Mouse (Mus musculus) midbrain, postnatal 0 days (tissue): Measurements from ENCODE around the gene Elp4. TPM values are rescaled to one million over a fixed set of nuclear protein-coding genes. Genes with fewer than 3 reads are reported as not detected.
A peak's percentile ranks its signal among the peaks of the same experiment; 100 is the strongest.

Experiments
- ATAC-seq: fragments of 200-750 bp; cut with Nextera tagmentation; 2 replicates; pipeline ENCODE4 v1.8.0; 2017; ENCODE audit warnings: moderate number of reproducible peaks, mild to moderate bottlenecking, moderate TSS enrichment, moderate library complexity; ENCODE audit not compliant: low FRiP score
- DNase-seq: peaks from one replicate; pipeline ENCODE4 v3.0.0-alpha.2; 2015; ENCODE audit warnings: low spot score
- H3K27ac ChIP-seq: fragments of 300-500 bp; sonication (generic); 2 replicates; pipeline ENCODE4 v1.5.1; 2014; ENCODE audit warnings: low read depth, mild to moderate bottlenecking, low read length, mixed read lengths
- H3K27me3 ChIP-seq: fragments of 300-500 bp; sonication (generic); 2 replicates; pipeline ENCODE4 v1.6.1; 2014; ENCODE audit warnings: low read length, control low read depth, mixed read lengths; ENCODE audit not compliant: insufficient read depth
- H3K36me3 ChIP-seq: fragments of 300-500 bp; sonication (generic); 2 replicates; pipeline ENCODE4 v1.6.1; 2014; ENCODE audit warnings: low read length, control low read depth, mixed read lengths; ENCODE audit not compliant: insufficient read depth
- H3K4me1 ChIP-seq: fragments of 300-500 bp; sonication (generic); 2 replicates; pipeline ENCODE4 v1.6.1; 2014; ENCODE audit warnings: mild to moderate bottlenecking, control low read depth, antibody characterized with exemption, low read length, mixed read lengths; ENCODE audit not compliant: insufficient read depth
- H3K4me2 ChIP-seq: fragments of 300-500 bp; sonication (generic); 2 replicates; pipeline ENCODE4 v1.6.1; 2014; ENCODE audit warnings: low read depth, mild to moderate bottlenecking, low read length, mixed read lengths; ENCODE audit not compliant: poor library complexity, severe bottlenecking
- H3K4me3 ChIP-seq: fragments of 300-500 bp; sonication (generic); 2 replicates; pipeline ENCODE4 v1.5.1; 2014; ENCODE audit warnings: low read depth, mild to moderate bottlenecking, low read length, moderate library complexity
- H3K9ac ChIP-seq: fragments of 300-500 bp; sonication (generic); replicated peaks from 2 replicates; pipeline ENCODE4 v1.6.1; 2014; ENCODE audit warnings: mild to moderate bottlenecking, low read length, moderate library complexity, mixed read lengths; ENCODE audit not compliant: poor library complexity, severe bottlenecking
- H3K9me3 ChIP-seq: fragments of 300-500 bp; sonication (generic); 2 replicates; pipeline ENCODE4 v1.6.1; 2016; ENCODE audit warnings: low read length, control low read depth
- CTCF ChIP-seq: IDR thresholded peaks from 2 replicates; pipeline ENCODE4 v1.5.1; 2016; ENCODE audit warnings: antibody characterized with exemption, mild to moderate bottlenecking
- WGBS: fragments of 180-500 bp; shearing (Covaris S2); extraction: QIAGEN DNeasy Blood & Tissue Kit; methylation state at CpG from one replicate; pipeline ENCODE4 v1.1.7; 2014; 5-methylcytosine and 5-hydroxymethylcytosine counted together
- polyA plus RNA-seq: library from polyadenylated mRNA; unstranded; fragments of >200 nt; fragmentation: Nextera tagmentation; extraction: Ambion mirVana; gene quantifications from 2 replicates; pipeline ENCODE4 v1.2.1, GENCODE M21; 2015
- total RNA-seq: library from RNA; depleted of rRNA; stranded (reverse); fragments of >200 nt; gene quantifications from 2 replicates; pipeline ENCODE4 v1.2.3, GENCODE M21; 2014

The Elp4 gene
- total and polyA plus RNA-seq, 2 experiments from 2014 or later, result 22.3 to 29.2 TPM

DNA sequence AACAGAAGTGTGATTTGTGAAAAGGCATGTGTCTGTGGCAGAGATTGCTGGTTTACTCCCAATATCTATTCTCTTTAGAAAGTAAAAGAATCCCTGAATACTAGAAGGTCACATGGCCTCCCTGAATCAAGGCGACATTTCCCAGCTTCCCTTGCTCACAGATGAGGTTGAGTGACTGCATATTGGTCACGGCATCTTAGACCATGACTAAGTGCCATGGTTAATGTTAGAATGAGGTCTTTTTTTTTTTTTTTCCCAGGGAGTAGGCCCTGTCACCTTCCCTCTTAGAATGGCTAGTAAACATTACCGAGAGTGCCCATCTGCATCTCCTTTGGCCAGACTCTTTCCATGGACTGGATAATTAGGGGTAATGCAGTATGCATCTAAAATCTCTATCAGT lies 193.9 kb downstream of the Elp4 start:
- ATAC-seq (no peak), DNase-seq (no peak)
- no peaks in the 10 kb centered on the region; the same call in 1 of the 2 replicates for H3K27me3 ChIP-seq
- H3K36me3 ChIP-seq, result no peaks in the 10 kb centered on the region
- H3K27ac ChIP-seq, result no peak overlapping the region
- no peaks in the 10 kb centered on the region for H3K9me3 ChIP-seq
- no peak overlapping the region for H3K4me3 ChIP-seq
- no peak for TF ChIP-seq CTCF
- no peak overlapping the region for H3K4me2 ChIP-seq
- 32% methylated on average over 3 of the region's 3 CpGs for WGBS
- H3K9ac ChIP-seq, result no peak overlapping the region
- H3K4me1 ChIP-seq, result no peaks in the 10 kb centered on the region

DNA sequence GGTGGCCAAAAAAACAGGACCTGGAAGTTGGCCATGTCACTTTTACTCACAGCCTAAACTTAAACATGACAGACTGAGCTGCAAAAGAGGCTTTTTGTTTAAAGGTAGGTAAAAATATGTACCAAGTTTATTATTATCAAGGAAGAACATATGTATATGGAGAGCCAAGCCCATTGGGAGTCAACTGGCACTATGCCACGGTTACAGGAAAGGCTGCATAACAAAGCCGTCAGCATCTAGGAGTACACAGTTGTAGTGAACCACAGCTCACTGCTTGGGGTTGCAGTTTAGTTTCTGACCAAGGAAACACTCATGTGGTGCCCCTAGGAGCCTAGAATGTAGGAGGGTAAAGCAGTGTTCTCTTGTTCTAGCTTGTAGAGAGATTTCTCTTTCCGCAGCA lies 195.2 kb downstream of the Elp4 start:
- WGBS, result 73% methylated on average over 3 of the region's 3 CpGs
- Histone ChIP-seq H3K4me2 (no peak overlapping the region), H3K9ac (no peak overlapping the region), H3K4me1 (no peaks in the 10 kb centered on the region), H3K27ac (no peak overlapping the region), H3K4me3 (no peak overlapping the region), H3K9me3 (no peaks in the 10 kb centered on the region), H3K36me3 (no peaks in the 10 kb centered on the region), H3K27me3 (no peaks in the 10 kb centered on the region; the same call in 1 of the 2 replicates)
- TF ChIP-seq CTCF, result no peak
- ATAC-seq (no peak), DNase-seq (peak; percentile 45)

- ATAC-seq (no peak), DNase-seq (peak; percentile 56)
- Histone ChIP-seq H3K36me3 (0 out of 2 replicates have a peak, but pooled peaks cover 4% of the 10 kb centered on the region), H3K9me3 (no peaks in the 10 kb centered on the region), H3K9ac (no peak overlapping the region), H3K27me3 (no peaks in the 10 kb centered on the region), H3K4me3 (no peak overlapping the region), H3K27ac (no peak overlapping the region), H3K4me2 (no peak overlapping the region), H3K4me1 (no peaks in the 10 kb centered on the region)
- no peak for TF ChIP-seq CTCF
- WGBS, result 52% methylated on average over 2 of the region's 2 CpGs
These were observed 199.0 kb downstream of the Elp4 start for GRCm38 (mm10) chr2:105705320-105705719.

- 88% methylated on average over 10 of the region's 10 CpGs for WGBS
- DNase-seq, result no peak
- no peak for ATAC-seq
These were observed 201.8 kb downstream of the Elp4 start for GRCm38 (mm10) chr2:105702586-105702985.

GRCm38 (mm10) chr2:105701781-105702180 lies 202.6 kb downstream of the Elp4 start:
- Histone ChIP-seq H3K4me3 (no peak overlapping the region), H3K27ac (no peak overlapping the region), H3K4me1 (no peaks in the 10 kb centered on the region), H3K9ac (no peak overlapping the region), H3K36me3 (0 out of 2 replicates have a peak, but pooled peaks cover 4% of the 10 kb centered on the region), H3K4me2 (no peak overlapping the region), H3K9me3 (no peaks in the 10 kb centered on the region), H3K27me3 (no peaks in the 10 kb centered on the region)
- DNase-seq, result no peak
- WGBS, result 72% methylated on average over 4 of the region's 4 CpGs
- ATAC-seq, result no peak
- no peak for TF ChIP-seq CTCF

More at GRCm38 (mm10) chr2:105702586-105702985, 201.8 kb downstream of the Elp4 start:
- Histone ChIP-seq H3K4me1 (no peaks in the 10 kb centered on the region), H3K9ac (no peak overlapping the region), H3K27me3 (no peaks in the 10 kb centered on the region), H3K27ac (no peak overlapping the region), H3K9me3 (no peaks in the 10 kb centered on the region), H3K36me3 (0 out of 2 replicates have a peak, but pooled peaks cover 4% of the 10 kb centered on the region), H3K4me2 (no peak overlapping the region), H3K4me3 (no peak overlapping the region)
- TF ChIP-seq CTCF, result no peak

DNA sequence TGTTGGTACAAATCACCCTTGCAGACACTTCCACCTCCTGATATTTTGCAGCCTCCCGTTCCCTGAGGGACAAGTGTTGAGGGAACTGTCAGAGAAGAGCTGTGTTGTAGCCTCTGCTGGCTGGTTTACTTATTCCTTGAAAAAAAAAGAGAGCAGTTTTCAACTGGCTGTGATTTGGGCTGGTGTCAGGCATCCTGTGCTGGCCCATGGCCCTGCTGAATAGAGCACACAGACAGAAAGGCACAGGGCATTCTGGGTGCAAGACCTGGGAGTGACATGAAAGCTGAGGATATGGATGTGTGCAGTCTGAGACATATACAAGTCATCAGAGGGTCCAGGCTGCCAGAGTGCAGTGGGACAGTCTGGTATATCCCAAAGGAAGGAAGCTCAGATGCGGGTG lies 205.7 kb downstream of the Elp4 start:
- DNase-seq (no peak), ATAC-seq (no peak; the same call in 1 of the 2 replicates)
- Histone ChIP-seq H3K27me3 (peaks cover 7% of the 10 kb centered on the region), H3K36me3 (0 out of 2 replicates have a peak, but pooled peaks cover 4% of the 10 kb centered on the region), H3K9me3 (no peaks in the 10 kb centered on the region), H3K9ac (no peak overlapping the region), H3K4me1 (no peaks in the 10 kb centered on the region), H3K27ac (no peak overlapping the region), H3K4me2 (no peak overlapping the region), H3K4me3 (no peak overlapping the region)
- WGBS, result 83% methylated on average over 2 of the region's 2 CpGs
- no peak for TF ChIP-seq CTCF
